Mouse (Mus musculus): ENCODE results near the gene Ajm1. TPM values are rescaled to one million over a fixed set of nuclear protein-coding genes. Genes with fewer than 3 reads are reported as not detected.
"Not testable (repeated sequence)": the region's sequence is repeated elsewhere in the genome, so short reads cannot be mapped to it uniquely, and the experiment has no call there.

Gene Ajm1
- polyA plus RNA-seq, 1 experiment from 2014 or later: 0.22 TPM

DNA sequence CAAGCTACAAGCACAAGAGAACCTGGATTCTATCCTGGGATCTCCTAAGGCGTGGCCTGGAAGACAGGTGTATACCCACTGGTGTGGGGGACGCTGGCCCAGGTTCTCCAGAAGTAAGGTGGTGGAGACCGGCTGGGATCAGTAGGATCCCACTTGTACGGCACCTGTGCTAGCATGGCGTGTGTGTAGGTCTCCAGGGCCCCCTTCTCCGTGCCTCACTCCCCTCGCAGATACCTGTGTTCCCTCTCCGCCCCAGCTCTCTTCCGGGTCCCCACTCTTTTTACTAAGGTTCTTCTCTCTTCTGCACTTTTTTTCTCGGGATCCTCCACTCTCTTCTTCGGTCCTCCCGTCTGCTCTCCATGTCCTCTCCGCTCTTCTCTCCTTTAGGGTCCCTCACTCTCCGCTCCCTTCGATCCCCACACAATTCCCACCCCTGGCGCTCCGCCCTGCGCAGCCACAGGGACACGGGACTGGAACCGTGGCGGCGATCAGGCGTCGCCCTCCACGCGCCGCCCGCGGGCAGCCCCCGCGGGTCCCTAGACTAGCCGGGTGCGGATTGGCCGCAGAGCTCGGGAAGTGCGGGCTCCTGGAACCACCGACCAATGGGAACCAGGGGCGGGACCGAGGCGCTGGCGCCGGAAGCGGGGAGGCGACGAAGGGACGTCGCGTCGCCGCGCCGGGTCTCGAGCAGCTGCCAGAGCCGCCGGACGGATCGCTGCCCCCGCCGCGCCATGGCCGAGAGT is 24.2 kb downstream of the Ajm1 start, which contains the start of gene Edf1:
Edf1 (plus strand) TSS at position 627 of the 743 bp plus-strand sequence.
- no peaks in the 10 kb centered on the region for H3K9me3 ChIP-seq (ENCODE audit: low read length)
- peak within 1 kb of the TSS; percentile 83 for H3K27ac ChIP-seq (ENCODE audit: low read length)
- peak within 1 kb of the TSS; percentile 92 for H3K4me2 ChIP-seq (replicated peaks; ENCODE audit: low read depth, low read length)
- peak within 1 kb of the TSS; percentile 97 for H3K4me3 ChIP-seq (ENCODE audit: low read length)
- no peaks in the 10 kb centered on the region for H3K27me3 ChIP-seq (ENCODE audit: insufficient read depth, low read length)
- peak; percentile 98 for ATAC-seq (ENCODE audit: low FRiP score, low TSS enrichment)
- H3K9ac ChIP-seq (replicated peaks; ENCODE audit: low read length): peak within 1 kb of the TSS; percentile 94
- H3K36me3 ChIP-seq (ENCODE audit: insufficient read depth, low read length): peaks cover 26% of the 10 kb centered on the region
- H3K4me1 ChIP-seq (ENCODE audit: insufficient read depth, low read length): peaks cover 18% of the 10 kb centered on the region
- under 1% methylated on average over 61 of the region's 61 CpGs for WGBS

- H3K27me3 ChIP-seq (ENCODE audit: insufficient read depth, low read length): no peaks in the 10 kb centered on the region
- H3K9ac ChIP-seq (replicated peaks; ENCODE audit: low read length): no peak overlapping the region
- no peak overlapping the region for H3K27ac ChIP-seq (ENCODE audit: low read length)
- ATAC-seq (ENCODE audit: low FRiP score, low TSS enrichment): no peak
- peaks cover 18% of the 10 kb centered on the region for H3K4me1 ChIP-seq (ENCODE audit: insufficient read depth, low read length)
- no peaks in the 10 kb centered on the region for H3K9me3 ChIP-seq (ENCODE audit: low read length)
- H3K36me3 ChIP-seq (ENCODE audit: insufficient read depth, low read length): peaks cover 15% of the 10 kb centered on the region
- no peak overlapping the region for H3K4me2 ChIP-seq (replicated peaks; ENCODE audit: low read depth, low read length)
- H3K4me3 ChIP-seq (ENCODE audit: low read length): no peak overlapping the region
- 52% methylated on average over 1 of the region's 1 CpGs for WGBS
Observed at GRCm38 (mm10) chr2:25556296-25556695, 25.3 kb downstream of the Ajm1 start.

DNA sequence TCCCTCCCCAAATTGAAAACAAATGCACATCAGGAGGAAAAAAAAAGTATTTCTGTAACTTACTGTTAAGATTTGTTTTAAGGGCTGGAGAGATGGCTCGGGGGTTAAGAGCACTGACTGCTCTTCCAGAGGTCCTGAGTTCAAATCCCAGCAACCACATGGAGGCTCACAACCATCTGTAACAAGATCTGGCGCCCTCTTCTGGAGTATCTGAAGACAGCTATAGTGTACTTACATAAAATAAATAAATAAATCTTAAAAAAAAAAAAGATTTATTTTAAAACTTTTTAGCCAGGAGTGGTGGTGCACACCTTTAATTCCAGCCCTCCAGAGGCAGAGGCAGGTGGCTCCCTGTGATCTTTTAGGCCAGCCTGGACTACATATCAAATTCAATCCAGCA is 26.1 kb downstream of the Ajm1 start:
- H3K4me2 ChIP-seq (replicated peaks; ENCODE audit: low read depth, low read length); H3K4me3 ChIP-seq (ENCODE audit: low read length); ATAC-seq (ENCODE audit: low FRiP score, low TSS enrichment); H3K9me3 ChIP-seq (ENCODE audit: low read length); H3K36me3 ChIP-seq (ENCODE audit: insufficient read depth, low read length); H3K27me3 ChIP-seq (ENCODE audit: insufficient read depth, low read length); H3K9ac ChIP-seq (replicated peaks; ENCODE audit: low read length); H3K27ac ChIP-seq (ENCODE audit: low read length): not testable (repeated sequence)
- peaks cover 18% of the 10 kb centered on the region for H3K4me1 ChIP-seq (ENCODE audit: insufficient read depth, low read length)
- 49% methylated on average over 2 of the region's 2 CpGs for WGBS

- H3K4me2 ChIP-seq (replicated peaks; ENCODE audit: low read depth, low read length); H3K36me3 ChIP-seq (ENCODE audit: insufficient read depth, low read length); H3K9ac ChIP-seq (replicated peaks; ENCODE audit: low read length); H3K27me3 ChIP-seq (ENCODE audit: insufficient read depth, low read length); H3K4me3 ChIP-seq (ENCODE audit: low read length); ATAC-seq (ENCODE audit: low FRiP score, low TSS enrichment); H3K9me3 ChIP-seq (ENCODE audit: low read length); H3K4me1 ChIP-seq (ENCODE audit: insufficient read depth, low read length); H3K27ac ChIP-seq (ENCODE audit: low read length): not testable (repeated sequence)
- WGBS: 94% methylated on average over 4 of the region's 4 CpGs
Observed at GRCm38 (mm10) chr2:25553171-25553786, 28.3 kb downstream of the Ajm1 start.

GRCm38 (mm10) chr2:25551186-25551585 is 30.4 kb downstream of the Ajm1 start:
- no peaks in the 10 kb centered on the region for H3K27me3 ChIP-seq (ENCODE audit: insufficient read depth, low read length)
- no peak for ATAC-seq (ENCODE audit: low FRiP score, low TSS enrichment)
- WGBS: 31% methylated on average over 5 of the region's 5 CpGs

DNA sequence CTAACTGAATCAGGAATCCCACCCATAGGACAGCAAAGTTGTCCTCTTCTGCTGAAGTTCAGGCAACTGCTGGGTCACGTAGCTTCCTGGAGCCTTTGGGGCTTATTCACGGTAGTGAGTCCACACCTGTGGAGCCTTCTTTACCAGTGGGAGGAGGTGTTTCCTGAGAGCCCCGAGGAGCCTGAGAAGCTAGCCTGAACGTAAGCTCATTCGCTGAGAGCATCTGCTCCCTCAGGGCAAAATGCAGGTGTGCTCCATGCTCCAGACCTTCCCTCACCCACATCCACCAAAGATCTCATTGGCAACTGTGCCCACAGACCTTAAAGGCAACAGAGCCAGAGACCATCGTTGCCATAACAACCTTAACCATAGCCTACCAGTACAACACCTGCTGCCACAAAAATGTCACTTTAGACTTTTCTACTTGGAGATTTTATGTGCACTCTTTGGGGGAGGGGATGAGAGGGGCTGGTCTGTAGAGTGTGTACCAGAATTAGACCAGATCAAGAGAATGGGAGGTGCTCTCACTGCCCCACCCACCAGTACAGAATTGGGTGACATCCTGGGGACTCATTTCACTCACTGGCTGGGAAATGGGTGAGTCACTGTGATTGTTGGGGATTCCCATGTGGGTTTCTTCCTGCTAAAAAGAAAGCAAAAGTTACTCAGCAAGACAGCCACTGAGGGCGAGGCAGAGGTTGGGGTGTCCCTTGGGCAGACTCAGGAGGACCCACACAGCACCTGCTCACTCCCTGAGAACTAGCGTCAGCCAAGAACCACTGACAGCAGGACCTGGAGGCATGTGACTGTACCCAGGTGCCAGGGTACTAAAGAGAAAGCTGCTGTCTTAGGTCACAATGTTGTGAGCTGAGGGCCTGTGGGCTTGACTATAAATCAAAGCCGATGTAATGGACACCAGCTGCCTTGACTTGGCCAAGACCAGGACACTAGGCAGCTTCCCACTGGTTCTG is 32.3 kb downstream of the Ajm1 start:
- Histone ChIP-seq H3K27ac (ENCODE audit: low read length) (no peak overlapping the region), H3K27me3 (ENCODE audit: insufficient read depth, low read length) (no peaks in the 10 kb centered on the region), H3K4me2 (replicated peaks; ENCODE audit: low read depth, low read length) (no peak overlapping the region), H3K4me3 (ENCODE audit: low read length) (no peak overlapping the region), H3K9ac (replicated peaks; ENCODE audit: low read length) (no peak overlapping the region), H3K4me1 (ENCODE audit: insufficient read depth, low read length) (peaks cover 12% of the 10 kb centered on the region), H3K9me3 (ENCODE audit: low read length) (no peaks in the 10 kb centered on the region), H3K36me3 (ENCODE audit: insufficient read depth, low read length) (no peaks in the 10 kb centered on the region)
- ATAC-seq (ENCODE audit: low FRiP score, low TSS enrichment): no peak
- WGBS: 73% methylated on average over 9 of the region's 9 CpGs

More at GRCm38 (mm10) chr2:25551186-25551585, 30.4 kb downstream of the Ajm1 start:
- no peak overlapping the region for H3K4me3 ChIP-seq (ENCODE audit: low read length)
- no peak overlapping the region for H3K4me2 ChIP-seq (replicated peaks; ENCODE audit: low read depth, low read length)
- no peaks in the 10 kb centered on the region for H3K9me3 ChIP-seq (ENCODE audit: low read length)
- peaks cover 1% of the 10 kb centered on the region for H3K4me1 ChIP-seq (ENCODE audit: insufficient read depth, low read length)
- no peak overlapping the region for H3K27ac ChIP-seq (ENCODE audit: low read length)
- H3K36me3 ChIP-seq (ENCODE audit: insufficient read depth, low read length): no peaks in the 10 kb centered on the region
- H3K9ac ChIP-seq (replicated peaks; ENCODE audit: low read length): no peak overlapping the region

GRCm38 (mm10) chr2:25546811-25547491 is 34.6 kb downstream of the Ajm1 start, which contains the start of gene Traf2:
Traf2 (minus strand) TSS chr2:25546940.
- peak; percentile 99 for ATAC-seq (ENCODE audit: low FRiP score, low TSS enrichment)
- H3K27me3 ChIP-seq (ENCODE audit: insufficient read depth, low read length): no peaks in the 10 kb centered on the region
- H3K4me1 ChIP-seq (ENCODE audit: insufficient read depth, low read length): peaks cover 20% of the 10 kb centered on the region
- H3K4me2 ChIP-seq (replicated peaks; ENCODE audit: low read depth, low read length): peak within 1 kb of the TSS; percentile 77
- H3K4me3 ChIP-seq (ENCODE audit: low read length): peak within 1 kb of the TSS; percentile 88
- H3K27ac ChIP-seq (ENCODE audit: low read length): peak within 1 kb of the TSS; percentile 71
- no peaks in the 10 kb centered on the region for H3K36me3 ChIP-seq (ENCODE audit: insufficient read depth, low read length)
- H3K9me3 ChIP-seq (ENCODE audit: low read length): no peaks in the 10 kb centered on the region
- 3% methylated on average over 48 of the region's 48 CpGs for WGBS
- peak within 1 kb of the TSS; percentile 88 for H3K9ac ChIP-seq (replicated peaks; ENCODE audit: low read length)

DNA sequence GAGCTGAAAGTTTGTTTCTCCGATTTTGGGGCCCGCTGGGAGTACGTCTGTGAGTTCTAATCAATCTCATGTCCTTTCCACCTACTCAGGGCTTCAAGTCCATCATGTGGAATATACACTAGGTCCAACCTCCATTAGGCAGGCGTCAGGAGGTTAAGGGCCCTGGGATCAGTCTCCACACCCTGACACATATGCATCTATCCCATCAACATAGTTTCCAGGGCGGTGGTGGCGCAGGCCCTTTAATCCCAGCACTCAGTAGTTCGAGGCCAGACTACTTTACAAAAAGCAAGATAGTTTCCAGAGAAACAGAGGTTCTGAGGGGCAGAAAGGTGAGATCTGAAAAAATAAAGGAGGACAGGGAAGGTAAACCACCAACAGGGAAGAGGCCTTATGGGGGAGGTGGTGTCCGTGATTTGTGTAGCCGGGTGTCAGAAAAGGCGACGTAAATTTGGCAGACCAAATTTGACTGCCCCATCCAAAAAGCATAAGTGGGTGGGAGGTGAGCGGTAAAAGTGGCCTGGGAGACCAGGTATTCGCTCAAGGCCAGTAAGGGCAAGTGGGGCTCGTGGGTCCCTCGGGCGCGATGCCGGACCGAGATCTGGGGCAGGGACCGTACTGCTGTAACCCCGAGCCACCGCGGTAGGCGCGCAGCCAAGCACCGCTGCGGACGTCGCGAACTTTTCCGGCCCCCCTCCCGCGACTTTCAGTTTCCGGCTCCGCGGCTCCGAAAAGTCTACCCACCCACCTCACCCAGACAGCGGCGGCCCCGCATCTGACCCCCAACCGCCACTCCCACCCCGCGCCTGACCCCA is 35.4 kb downstream of the Ajm1 start:
- Histone ChIP-seq H3K9me3 (ENCODE audit: low read length) (no peaks in the 10 kb centered on the region), H3K27ac (ENCODE audit: low read length) (peak overlapping the region; percentile 71), H3K27me3 (ENCODE audit: insufficient read depth, low read length) (no peaks in the 10 kb centered on the region), H3K9ac (replicated peaks; ENCODE audit: low read length) (peak overlapping the region; percentile 88), H3K4me3 (ENCODE audit: low read length) (peak overlapping the region; percentile 88), H3K4me2 (replicated peaks; ENCODE audit: low read depth, low read length) (peak overlapping the region; percentile 77), H3K36me3 (ENCODE audit: insufficient read depth, low read length) (no peaks in the 10 kb centered on the region), H3K4me1 (ENCODE audit: insufficient read depth, low read length) (peaks cover 24% of the 10 kb centered on the region)
- ATAC-seq (ENCODE audit: low FRiP score, low TSS enrichment): peak; percentile 79
- WGBS: 7% methylated on average over 43 of the region's 43 CpGs

Measured in kidney, embryonic 16.5 days (tissue).